Mouse (Mus musculus) layer of hippocampus, adult 9-10 months (tissue): ENCODE data around the gene Irak4.

Experiments used
- DNase-seq: peaks from one replicate; pipeline ENCODE4 v3.0.0; 2022; ENCODE audit warnings: low spot score

Gene Irak4

GRCm38 (mm10) chr15:94628830-94629601 lies 85.6 kb downstream of the Irak4 start, which contains the start of gene Tmem117:
Tmem117 (plus strand) TSS chr15:94629232.
- DNase-seq, result no peak

GRCm38 (mm10) chr15:94630553-94630952 lies 87.1 kb downstream of the Irak4 start:
- DNase-seq, result no peak
